Mouse (Mus musculus): Measurements from ENCODE around the gene Clpsl2. TPM values are rescaled to one million over a fixed set of nuclear protein-coding genes. Genes with fewer than 3 reads are reported as not detected.

Clpsl2 gene
- not detected for polyA plus RNA-seq (2014; fragmentation: Illumina TruSeq; extraction: RNeasy Lipid Tissue Mini Kit (QIAGEN cat#74804); ENCODE audit: low replicate concordance)

GRCm38 (mm10) chr17:28549111-28549510 lies at the start of gene Clpsl2:
Gene Clpsl2 (plus strand): TSS chr17:28549411.

GRCm38 (mm10) chr17:28517441-28517955 lies 31.7 kb upstream of the Clpsl2 start, which contains the start of gene Fkbp5:
Gene Fkbp5 (minus strand): TSS chr17:28517527.

GRCm38 (mm10) chr17:28530506-28530905 lies 18.7 kb upstream of the Clpsl2 start, which contains the start of gene Armc12:
Gene Armc12 (plus strand): TSS chr17:28530806.

GRCm38 (mm10) chr17:28560598-28560997 lies 11.4 kb downstream of the Clpsl2 start, which contains the start of gene Clps:
Gene Clps (minus strand): TSS chr17:28560766.

GRCm38 (mm10) chr17:28575244-28576125 lies 26.3 kb downstream of the Clpsl2 start, which contains the start of gene Lhfpl5:
Gene Lhfpl5 (plus strand): TSS chr17:28575641.

Other genes starting within 250 kb of the Clpsl2 start
- gene Fance, start 235.9 kb upstream of the Clpsl2 start, polyA plus RNA-seq (2014; fragmentation: Illumina TruSeq; extraction: RNeasy Lipid Tissue Mini Kit (QIAGEN cat#74804); ENCODE audit: low replicate concordance): not detected
- 55.5 TPM for gene Rpl10a, start 220.9 kb upstream of the Clpsl2 start, polyA plus RNA-seq (2014; fragmentation: Illumina TruSeq; extraction: RNeasy Lipid Tissue Mini Kit (QIAGEN cat#74804); ENCODE audit: low replicate concordance)
- 0.41 TPM for gene Tead3, start 198.6 kb upstream of the Clpsl2 start, polyA plus RNA-seq (2014; fragmentation: Illumina TruSeq; extraction: RNeasy Lipid Tissue Mini Kit (QIAGEN cat#74804); ENCODE audit: low replicate concordance)
- gene Tulp1, start 184.2 kb upstream of the Clpsl2 start, polyA plus RNA-seq (2014; fragmentation: Illumina TruSeq; extraction: RNeasy Lipid Tissue Mini Kit (QIAGEN cat#74804); ENCODE audit: low replicate concordance): not detected
- gene Fkbp5, start 31.9 kb upstream of the Clpsl2 start, polyA plus RNA-seq (2014; fragmentation: Illumina TruSeq; extraction: RNeasy Lipid Tissue Mini Kit (QIAGEN cat#74804); ENCODE audit: low replicate concordance): 9.9 TPM
- not detected for gene Armc12, start 18.6 kb upstream of the Clpsl2 start, polyA plus RNA-seq (2014; fragmentation: Illumina TruSeq; extraction: RNeasy Lipid Tissue Mini Kit (QIAGEN cat#74804); ENCODE audit: low replicate concordance)
- gene Clps, start 11.4 kb downstream of the Clpsl2 start, polyA plus RNA-seq (2014; fragmentation: Illumina TruSeq; extraction: RNeasy Lipid Tissue Mini Kit (QIAGEN cat#74804); ENCODE audit: low replicate concordance): 18.5 TPM
- not detected for gene Lhfpl5, start 26.2 kb downstream of the Clpsl2 start, polyA plus RNA-seq (2014; fragmentation: Illumina TruSeq; extraction: RNeasy Lipid Tissue Mini Kit (QIAGEN cat#74804); ENCODE audit: low replicate concordance)
- 146 TPM for gene Srpk1, start 73.3 kb downstream of the Clpsl2 start, polyA plus RNA-seq (2014; fragmentation: Illumina TruSeq; extraction: RNeasy Lipid Tissue Mini Kit (QIAGEN cat#74804); ENCODE audit: low replicate concordance)
- not detected for gene Slc26a8, start 140.8 kb downstream of the Clpsl2 start, polyA plus RNA-seq (2014; fragmentation: Illumina TruSeq; extraction: RNeasy Lipid Tissue Mini Kit (QIAGEN cat#74804); ENCODE audit: low replicate concordance)
- 42.8 TPM for gene Mapk14, start 141.9 kb downstream of the Clpsl2 start, polyA plus RNA-seq (2014; fragmentation: Illumina TruSeq; extraction: RNeasy Lipid Tissue Mini Kit (QIAGEN cat#74804); ENCODE audit: low replicate concordance)
- gene AC170998.1, start 176.7 kb downstream of the Clpsl2 start, polyA plus RNA-seq (2014; fragmentation: Illumina TruSeq; extraction: RNeasy Lipid Tissue Mini Kit (QIAGEN cat#74804); ENCODE audit: low replicate concordance): 1.7 TPM
- 3.9 TPM for gene Mapk13, start 219.9 kb downstream of the Clpsl2 start, polyA plus RNA-seq (2014; fragmentation: Illumina TruSeq; extraction: RNeasy Lipid Tissue Mini Kit (QIAGEN cat#74804); ENCODE audit: low replicate concordance)

Measured in small intestine, adult 10 weeks (tissue).